Mouse (Mus musculus): ENCODE measurements around the gene Cbr4. TPM values are rescaled to one million over a fixed set of nuclear protein-coding genes. Genes with fewer than 3 reads are reported as not detected.

The Cbr4 gene
- polyA plus RNA-seq, 1 experiment from 2014 or later = 31.7 TPM

GRCm38 (mm10) chr8:61533356-61533926 lies 45.9 kb downstream of the Cbr4 start:
- Histone ChIP-seq H3K27me3 (ENCODE audit: insufficient read depth, poor library complexity, severe bottlenecking) (no peaks in the 10 kb centered on the region), H3K27ac (no peak overlapping the region), H3K36me3 (peaks cover 92% of the 10 kb centered on the region), H3K4me3 (no peak overlapping the region), H3K4me1 (peaks cover 4% of the 10 kb centered on the region; the same call in 1 of the 2 replicates), H3K9me3 (no peaks in the 10 kb centered on the region)
- 45% methylated on average over 16 of the region's 16 CpGs for WGBS
- no peak for DNase-seq (ENCODE audit: low spot score)

GRCm38 (mm10) chr8:61535472-61535871 lies 47.9 kb downstream of the Cbr4 start:
- Histone ChIP-seq H3K27ac (no peak overlapping the region), H3K4me1 (peaks cover 4% of the 10 kb centered on the region; the same call in 1 of the 2 replicates), H3K4me3 (no peak overlapping the region), H3K9me3 (no peaks in the 10 kb centered on the region), H3K36me3 (peaks cover 77% of the 10 kb centered on the region), H3K27me3 (ENCODE audit: insufficient read depth, poor library complexity, severe bottlenecking) (no peaks in the 10 kb centered on the region)
- DNase-seq (ENCODE audit: low spot score) = no peak
- 76% methylated on average over 11 of the region's 11 CpGs for WGBS

- no peak overlapping the region for H3K27ac ChIP-seq
- no peak for DNase-seq (ENCODE audit: low spot score)
- no peaks in the 10 kb centered on the region for H3K27me3 ChIP-seq (ENCODE audit: insufficient read depth, poor library complexity, severe bottlenecking)
- H3K4me3 ChIP-seq = no peak overlapping the region
- H3K36me3 ChIP-seq = peaks cover 71% of the 10 kb centered on the region
- WGBS = 88% methylated on average over 5 of the region's 5 CpGs
- H3K4me1 ChIP-seq = peaks cover 4% of the 10 kb centered on the region; the same call in 1 of the 2 replicates
- no peaks in the 10 kb centered on the region for H3K9me3 ChIP-seq
These were observed 49.9 kb downstream of the Cbr4 start for GRCm38 (mm10) chr8:61537471-61537870.

- 54% methylated on average over 7 of the region's 7 CpGs for WGBS
- peaks cover 4% of the 10 kb centered on the region; the same call in 1 of the 2 replicates for H3K4me1 ChIP-seq
- DNase-seq (ENCODE audit: low spot score) = peak; percentile 89
- no peak overlapping the region for H3K4me3 ChIP-seq
- H3K27me3 ChIP-seq (ENCODE audit: insufficient read depth, poor library complexity, severe bottlenecking) = no peaks in the 10 kb centered on the region
- peaks cover 70% of the 10 kb centered on the region for H3K36me3 ChIP-seq
- no peak overlapping the region for H3K27ac ChIP-seq
- H3K9me3 ChIP-seq = no peaks in the 10 kb centered on the region
These were observed 52.4 kb downstream of the Cbr4 start for GRCm38 (mm10) chr8:61539828-61540500.

GRCm38 (mm10) chr8:61549585-61549984 lies 62.1 kb downstream of the Cbr4 start:
- Histone ChIP-seq H3K4me3 (peak overlapping the region; percentile 29; the same call in 1 of the 2 replicates), H3K9me3 (peaks cover 15% of the 10 kb centered on the region), H3K36me3 (peaks cover 55% of the 10 kb centered on the region), H3K4me1 (peaks cover 5% of the 10 kb centered on the region), H3K27ac (peak overlapping the region; percentile 54; the same call in 1 of the 2 replicates), H3K27me3 (ENCODE audit: insufficient read depth, poor library complexity, severe bottlenecking) (no peaks in the 10 kb centered on the region)
- 58% methylated on average over 41 of the region's 41 CpGs for WGBS
- no peak for DNase-seq (ENCODE audit: low spot score)

DNA sequence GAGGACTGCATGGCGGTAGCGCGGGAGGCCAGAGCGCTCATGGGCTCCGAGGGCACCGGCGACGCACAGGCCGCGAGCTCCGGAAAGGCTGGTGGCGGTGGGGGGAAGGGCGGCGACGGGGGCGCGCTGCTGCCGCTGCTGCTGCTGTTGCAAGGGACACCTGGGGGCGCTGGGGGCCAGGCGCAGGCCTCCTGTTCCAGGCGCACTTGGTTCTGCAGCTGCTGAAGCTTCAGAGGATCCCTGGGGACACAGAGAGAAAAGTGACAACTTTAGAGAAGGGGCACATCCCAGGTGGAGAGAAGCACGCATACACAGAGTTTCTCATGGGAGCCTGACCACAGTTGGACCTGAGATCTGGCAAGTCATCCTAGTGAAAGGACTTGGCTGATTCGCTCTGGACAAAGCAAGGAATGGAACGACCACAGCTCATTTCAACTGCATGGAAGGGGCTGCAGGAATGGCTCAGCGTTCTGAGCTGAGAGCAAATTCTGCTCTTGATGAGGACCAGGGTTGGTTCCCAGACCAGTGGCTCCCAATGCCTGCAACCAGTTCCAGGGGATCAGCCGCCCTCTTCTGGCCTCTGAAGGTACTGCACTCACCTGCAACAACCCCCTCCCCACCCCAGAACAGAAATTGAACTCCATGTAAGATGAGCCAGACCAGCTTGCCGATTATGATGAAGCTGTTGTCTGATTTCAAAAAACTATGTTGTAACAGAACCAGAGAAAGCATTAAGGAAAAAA lies 62.6 kb downstream of the Cbr4 start:
- H3K27ac ChIP-seq = peak overlapping the region; percentile 54; the same call in 1 of the 2 replicates
- H3K4me3 ChIP-seq = peak overlapping the region; percentile 29; the same call in 1 of the 2 replicates
- H3K9me3 ChIP-seq = peaks cover 15% of the 10 kb centered on the region
- peaks cover 50% of the 10 kb centered on the region for H3K36me3 ChIP-seq
- no peak for DNase-seq (ENCODE audit: low spot score)
- no peaks in the 10 kb centered on the region for H3K27me3 ChIP-seq (ENCODE audit: insufficient read depth, poor library complexity, severe bottlenecking)
- WGBS = 35% methylated on average over 27 of the region's 27 CpGs
- H3K4me1 ChIP-seq = peaks cover 5% of the 10 kb centered on the region

DNA sequence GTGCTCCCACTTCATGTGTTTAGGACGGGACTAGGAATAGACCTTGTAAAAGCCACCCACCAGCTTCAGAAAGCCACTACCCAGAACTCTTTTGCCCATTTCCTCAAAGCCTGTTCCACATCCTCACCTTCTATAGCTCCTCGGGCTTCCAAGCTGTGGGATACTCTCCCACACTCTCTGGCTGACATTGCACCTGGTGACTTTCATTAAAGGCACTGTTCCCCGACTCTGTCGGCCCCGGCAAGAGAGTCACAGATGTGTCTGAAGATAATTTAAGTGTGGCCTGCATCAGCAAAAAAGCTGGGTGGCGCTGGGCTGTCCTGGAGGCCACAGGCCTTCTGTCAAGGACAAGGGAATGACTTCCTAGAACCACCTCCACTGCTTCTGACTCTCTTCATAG lies 64.7 kb downstream of the Cbr4 start:
- no peak overlapping the region for H3K27ac ChIP-seq
- peaks cover 31% of the 10 kb centered on the region for H3K36me3 ChIP-seq
- peaks cover 9% of the 10 kb centered on the region for H3K4me1 ChIP-seq
- H3K27me3 ChIP-seq (ENCODE audit: insufficient read depth, poor library complexity, severe bottlenecking) = no peaks in the 10 kb centered on the region
- 63% methylated on average over 6 of the region's 6 CpGs for WGBS
- H3K4me3 ChIP-seq = no peak overlapping the region
- DNase-seq (ENCODE audit: low spot score) = no peak
- peaks cover 15% of the 10 kb centered on the region for H3K9me3 ChIP-seq

- no peak overlapping the region for H3K27ac ChIP-seq
- peaks cover 13% of the 10 kb centered on the region for H3K4me1 ChIP-seq
- 88% methylated on average over 8 of the region's 8 CpGs for WGBS
- H3K9me3 ChIP-seq = peaks cover 15% of the 10 kb centered on the region
- no peaks in the 10 kb centered on the region for H3K27me3 ChIP-seq (ENCODE audit: insufficient read depth, poor library complexity, severe bottlenecking)
- no peak for DNase-seq (ENCODE audit: low spot score)
- H3K4me3 ChIP-seq = no peak overlapping the region
- H3K36me3 ChIP-seq = peaks cover 25% of the 10 kb centered on the region
These were observed 65.3 kb downstream of the Cbr4 start for GRCm38 (mm10) chr8:61552755-61553402.

DNA sequence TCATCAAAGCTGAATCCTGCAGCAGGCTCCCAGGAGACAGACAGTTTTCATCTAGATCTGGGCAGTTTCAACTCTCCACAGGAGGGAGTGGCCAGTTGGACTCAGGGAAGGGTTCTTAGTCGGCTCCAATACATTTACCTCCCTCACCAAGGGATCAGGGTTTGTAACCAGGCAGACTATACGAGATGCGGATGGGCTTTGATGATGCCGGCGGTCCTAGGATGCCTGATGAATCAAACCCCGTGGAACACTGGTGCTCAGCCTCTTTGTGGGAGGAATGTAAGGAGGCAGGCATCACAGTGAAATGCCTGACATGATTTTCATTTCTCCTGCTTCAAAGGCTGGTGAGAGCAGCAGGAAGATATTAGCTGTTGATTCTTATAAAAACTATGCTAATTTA lies 67.8 kb downstream of the Cbr4 start:
- no peaks in the 10 kb centered on the region for H3K27me3 ChIP-seq (ENCODE audit: insufficient read depth, poor library complexity, severe bottlenecking)
- no peak overlapping the region for H3K4me3 ChIP-seq
- peaks cover 3% of the 10 kb centered on the region for H3K36me3 ChIP-seq
- no peak overlapping the region for H3K27ac ChIP-seq
- no peak for DNase-seq (ENCODE audit: low spot score)
- no peaks in the 10 kb centered on the region for H3K9me3 ChIP-seq
- 66% methylated on average over 6 of the region's 6 CpGs for WGBS
- H3K4me1 ChIP-seq = peaks cover 26% of the 10 kb centered on the region

- DNase-seq (ENCODE audit: low spot score) = no peak
- Histone ChIP-seq H3K36me3 (peaks cover 5% of the 10 kb centered on the region; the same call in 1 of the 2 replicates), H3K9me3 (no peaks in the 10 kb centered on the region), H3K27me3 (ENCODE audit: insufficient read depth, poor library complexity, severe bottlenecking) (no peaks in the 10 kb centered on the region), H3K27ac (no peak overlapping the region), H3K4me1 (peaks cover 32% of the 10 kb centered on the region), H3K4me3 (no peak overlapping the region)
- WGBS = 82% methylated on average over 8 of the region's 8 CpGs
These were observed 68.7 kb downstream of the Cbr4 start for GRCm38 (mm10) chr8:61556219-61556618.
